Mouse (Mus musculus): ENCODE measurements around the gene Tln2.
"Not testable (repeated sequence)": the region's sequence is repeated elsewhere in the genome, so short reads cannot be mapped to it uniquely, and the experiment has no call there.

Tln2 gene

DNA sequence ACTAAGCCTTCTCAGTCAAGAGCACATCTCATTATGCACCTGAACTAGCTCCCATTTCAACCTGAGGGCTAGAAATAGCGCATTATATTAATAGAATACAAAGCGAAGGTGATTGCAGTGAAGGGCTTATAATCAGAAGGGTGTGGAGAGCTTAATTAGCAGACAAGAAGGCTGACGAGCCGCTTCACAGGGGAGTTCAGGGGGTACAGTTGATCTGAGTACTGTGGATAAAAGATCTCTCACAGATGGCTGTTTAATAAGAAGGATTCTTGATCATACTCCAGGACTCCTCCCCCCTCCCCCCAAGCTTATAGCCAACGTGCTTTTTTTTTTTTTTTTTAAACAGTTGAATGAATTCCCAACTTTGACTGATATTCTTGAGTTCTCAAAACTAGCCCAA is 198.0 kb downstream of the Tln2 start:
- DNase-seq (ENCODE audit: low spot score), result no peak

DNA sequence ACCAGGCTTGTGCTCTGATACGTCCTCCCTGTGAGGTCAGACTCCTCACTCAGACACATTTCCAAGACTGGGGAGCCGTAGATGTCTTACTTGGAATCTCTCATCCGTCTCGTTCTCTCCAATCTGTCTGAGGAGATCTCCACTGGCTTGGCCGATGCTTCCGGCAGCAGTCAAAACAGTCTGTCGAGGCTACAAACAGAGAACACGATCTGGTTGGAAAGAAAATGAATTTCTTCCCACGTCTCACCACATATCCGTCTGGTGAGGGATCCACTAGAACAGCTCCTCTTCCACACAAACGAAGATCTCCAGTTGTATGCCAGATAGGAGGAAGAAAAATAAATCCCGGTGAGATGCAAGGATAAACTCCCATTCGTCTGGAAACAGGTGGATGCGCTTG is 205.1 kb downstream of the Tln2 start:
- DNase-seq (ENCODE audit: low spot score), result no peak

DNA sequence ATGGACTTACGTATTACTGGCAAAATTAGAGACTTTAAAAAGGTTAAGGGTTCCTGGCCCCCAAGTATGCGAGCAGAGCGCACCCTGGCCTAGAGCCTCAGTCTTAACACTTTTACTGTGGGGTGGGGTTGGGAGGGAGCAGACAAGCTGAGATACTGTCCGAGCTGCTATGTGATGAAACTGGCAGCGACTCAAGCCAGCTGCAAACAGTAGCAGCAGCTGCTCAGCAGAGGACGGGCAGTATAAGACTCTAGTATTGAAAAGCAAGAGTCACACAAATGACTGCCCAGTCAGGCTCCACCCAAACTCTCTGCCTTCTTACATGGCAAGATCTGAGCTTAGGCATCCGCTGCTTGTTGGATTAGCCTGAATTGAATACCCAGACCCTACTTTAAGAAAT is 206.1 kb downstream of the Tln2 start:
- no peak for DNase-seq (ENCODE audit: low spot score)

DNA sequence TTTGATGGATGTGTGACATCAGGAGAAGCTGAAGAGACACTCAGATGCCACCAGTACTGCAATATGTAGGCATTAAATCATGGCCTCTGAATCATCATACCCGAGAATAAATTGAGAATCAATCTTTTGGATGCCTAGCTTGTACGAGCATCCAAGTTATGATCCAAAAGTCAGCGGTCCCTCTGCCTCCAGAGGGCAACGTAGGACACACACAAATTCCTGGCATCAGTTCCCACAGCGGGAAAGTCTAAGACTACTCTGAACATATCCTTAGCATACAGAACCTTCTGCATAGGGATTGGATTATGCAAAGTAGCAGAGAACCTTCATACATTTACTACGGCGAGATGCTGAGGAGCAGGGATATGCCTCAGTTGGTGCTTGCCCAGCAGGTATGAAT is 210.5 kb downstream of the Tln2 start:
- DNase-seq (ENCODE audit: low spot score), result no peak

DNA sequence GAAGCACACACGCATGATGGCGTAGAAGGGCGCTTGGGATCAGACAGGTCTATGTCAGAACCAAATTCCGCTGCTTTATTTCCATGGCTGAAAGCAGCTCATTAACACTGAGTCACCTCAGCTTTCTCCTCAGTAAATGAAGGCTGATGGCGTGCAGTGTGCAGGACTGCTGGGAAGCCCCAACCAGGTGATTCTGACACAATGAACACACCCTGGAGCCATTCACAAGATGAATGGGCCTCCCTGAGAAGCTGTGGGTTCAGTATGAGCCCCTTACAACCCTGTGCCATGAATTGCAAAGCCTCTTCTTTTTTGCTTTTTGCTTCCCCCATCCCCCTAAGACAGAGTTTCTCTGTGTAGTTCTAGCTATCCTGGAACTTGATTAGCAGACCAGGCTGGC is 212.3 kb downstream of the Tln2 start:
- DNase-seq (ENCODE audit: low spot score), result no peak

DNA sequence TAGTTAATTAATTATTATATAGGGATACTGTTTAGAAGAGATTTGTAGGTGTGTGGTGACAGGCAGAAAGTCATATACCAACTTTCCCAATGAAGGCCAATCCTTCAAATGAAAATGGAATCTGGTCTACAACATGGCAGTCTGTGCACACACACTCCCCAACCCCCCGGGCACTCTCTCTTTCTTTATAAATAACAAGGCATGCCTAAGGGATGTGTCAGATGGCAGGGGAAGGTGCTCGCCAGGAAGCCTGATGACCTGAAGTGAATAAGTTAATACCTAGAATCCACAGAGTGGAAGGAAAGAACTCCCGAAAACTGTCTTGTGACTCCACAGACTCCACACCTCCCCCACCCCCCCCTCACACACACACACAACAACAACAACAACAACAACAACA is 228.2 kb downstream of the Tln2 start:
- no peak for DNase-seq (ENCODE audit: low spot score)

DNA sequence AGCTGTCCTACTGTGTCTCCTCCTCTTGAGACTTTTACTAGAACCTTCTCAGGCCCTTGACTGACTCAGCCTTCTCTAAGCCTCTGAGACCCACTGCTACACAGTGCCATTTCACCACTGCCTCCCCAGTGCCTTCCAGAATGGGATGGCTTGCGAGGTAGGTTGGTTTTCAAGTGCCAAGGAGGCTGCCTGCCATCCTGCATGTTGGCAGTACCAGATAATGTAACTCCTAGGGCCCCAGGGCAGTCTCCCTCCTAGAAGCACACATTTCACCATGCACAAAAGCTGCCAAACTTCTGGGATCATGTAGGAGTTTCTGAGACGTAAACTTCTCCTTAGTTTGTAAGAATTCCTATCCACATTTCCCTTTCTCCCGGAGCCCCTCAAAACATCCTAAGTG is 231.1 kb downstream of the Tln2 start:
- DNase-seq (ENCODE audit: low spot score), result no peak

DNA sequence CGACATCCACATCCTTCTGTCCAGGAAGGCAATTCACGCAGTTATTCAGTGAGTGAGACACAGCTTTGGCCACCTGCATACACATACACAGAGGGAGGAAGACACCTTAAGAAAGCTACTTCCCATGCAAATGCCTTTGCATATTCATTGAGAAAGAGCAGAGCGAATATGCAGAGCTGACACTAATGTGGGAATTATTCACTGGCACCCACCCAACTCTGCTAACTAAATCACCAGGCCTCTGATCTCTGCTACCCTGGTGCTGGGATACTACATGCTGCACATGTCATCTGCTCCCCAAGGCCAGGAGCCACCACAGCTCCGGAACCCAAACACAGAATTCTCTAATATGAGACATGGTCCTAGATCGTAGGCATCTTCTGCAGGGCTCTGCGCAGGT is 237.6 kb downstream of the Tln2 start:
- no peak for DNase-seq (ENCODE audit: low spot score)

DNA sequence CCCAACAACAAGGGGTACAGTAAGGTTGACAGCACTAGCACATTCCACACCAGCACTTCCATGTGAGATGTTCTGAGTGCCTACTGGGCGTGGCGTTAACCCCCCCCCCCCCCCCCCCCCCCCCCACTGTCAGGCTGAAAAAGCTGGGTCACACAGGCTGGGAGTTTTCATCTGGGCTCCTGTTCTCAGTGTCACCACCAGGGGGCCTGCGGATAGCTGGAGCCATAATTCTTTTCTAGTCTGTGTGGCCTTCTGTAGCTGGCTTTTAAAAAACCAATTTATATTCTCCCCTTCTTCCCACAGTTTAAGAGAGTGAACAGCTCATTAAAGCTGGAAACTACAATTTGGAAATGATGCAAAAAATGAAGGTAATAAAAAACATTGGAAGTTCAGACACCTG is 244.1 kb downstream of the Tln2 start:
- DNase-seq (ENCODE audit: low spot score), result peak; percentile 80

DNA sequence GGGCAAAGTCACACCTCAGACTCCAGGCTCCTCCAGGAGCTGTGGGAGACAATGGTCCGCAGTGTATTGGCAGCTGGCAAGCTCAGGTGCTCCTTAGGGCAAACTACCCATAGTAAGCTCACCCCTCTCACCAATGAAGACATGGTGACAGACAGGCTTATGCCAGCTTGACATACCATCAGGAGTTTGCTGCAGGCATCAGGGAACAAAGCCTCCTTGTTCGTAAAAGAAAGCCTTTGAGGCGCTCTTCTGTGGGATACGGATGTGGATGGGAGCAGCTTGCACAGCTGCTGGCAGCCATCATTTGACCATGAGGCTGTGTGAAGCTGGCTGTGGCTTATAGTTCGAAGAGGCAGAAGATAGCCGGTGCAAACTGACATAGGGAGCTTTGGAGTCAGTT is 254.5 kb downstream of the Tln2 start:
- no peak for DNase-seq (ENCODE audit: low spot score)

DNA sequence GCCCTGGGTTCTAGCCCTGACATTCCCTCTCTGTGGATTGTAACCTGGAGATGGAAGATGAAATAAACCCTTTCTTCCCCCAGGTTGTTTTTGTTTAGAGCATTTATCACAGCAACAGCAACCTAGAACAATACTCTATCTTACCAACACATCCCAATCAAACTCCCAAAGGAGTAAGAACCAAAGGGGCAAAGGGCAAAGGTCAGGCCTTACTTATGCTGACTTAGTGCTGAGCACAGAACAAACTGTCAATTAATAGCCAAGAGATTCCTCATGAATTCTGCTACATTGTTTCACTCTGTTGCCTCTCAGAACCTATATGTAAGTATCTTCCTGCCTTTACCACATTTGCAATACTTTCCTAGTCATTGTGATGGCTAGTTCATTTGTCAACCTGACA is 255.5 kb downstream of the Tln2 start:
- DNase-seq (ENCODE audit: low spot score), result no peak

DNA sequence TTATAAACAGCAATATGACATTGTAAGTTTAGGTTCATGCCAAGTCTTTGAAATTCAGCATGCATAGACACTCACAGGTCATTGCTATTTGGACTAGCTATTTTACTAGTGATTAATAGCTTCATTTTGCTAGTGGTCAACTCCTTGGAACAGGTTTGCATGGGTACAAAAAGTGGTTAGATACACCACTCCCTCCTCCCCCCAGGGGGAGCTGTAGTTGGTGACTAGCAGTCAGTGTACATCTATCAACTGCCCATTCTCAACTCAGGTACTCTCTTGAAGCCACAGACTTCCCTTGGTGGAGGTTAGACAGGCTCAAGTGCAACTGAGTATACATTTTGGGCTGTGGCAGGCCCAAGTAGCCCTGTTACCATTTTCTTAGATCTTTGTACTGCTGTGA is 256.5 kb downstream of the Tln2 start:
- DNase-seq (ENCODE audit: low spot score), result no peak

DNA sequence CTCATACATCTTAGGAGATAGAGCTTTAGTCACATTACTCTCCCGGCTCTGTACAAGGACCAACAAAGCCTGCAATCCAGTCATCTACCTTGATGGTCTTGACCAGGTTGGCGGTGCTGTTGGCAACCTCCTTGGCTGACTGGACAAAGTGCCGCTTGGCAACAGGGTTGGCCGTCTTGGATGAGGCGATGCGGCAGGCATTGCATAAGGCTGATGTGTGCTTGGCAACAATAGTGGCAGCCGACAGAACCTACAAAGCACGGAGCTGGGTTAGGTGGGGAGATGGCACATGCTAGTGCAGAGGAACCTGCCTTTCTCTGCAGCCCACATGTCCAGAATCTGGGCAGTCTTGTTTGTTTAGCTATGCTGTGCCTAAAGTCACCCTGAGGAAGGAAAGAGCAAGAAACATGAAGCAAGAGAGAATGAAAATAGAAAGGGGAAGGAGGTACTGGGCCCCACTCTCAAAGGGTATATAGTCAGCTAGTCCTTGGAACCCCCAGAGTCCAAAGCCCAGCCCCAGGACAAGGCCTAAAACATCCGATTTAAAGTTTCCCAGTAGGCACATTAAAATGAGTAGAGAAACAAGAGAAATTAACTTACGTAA is 257.0 kb downstream of the Tln2 start:
- DNase-seq (ENCODE audit: low spot score), result no peak

DNA sequence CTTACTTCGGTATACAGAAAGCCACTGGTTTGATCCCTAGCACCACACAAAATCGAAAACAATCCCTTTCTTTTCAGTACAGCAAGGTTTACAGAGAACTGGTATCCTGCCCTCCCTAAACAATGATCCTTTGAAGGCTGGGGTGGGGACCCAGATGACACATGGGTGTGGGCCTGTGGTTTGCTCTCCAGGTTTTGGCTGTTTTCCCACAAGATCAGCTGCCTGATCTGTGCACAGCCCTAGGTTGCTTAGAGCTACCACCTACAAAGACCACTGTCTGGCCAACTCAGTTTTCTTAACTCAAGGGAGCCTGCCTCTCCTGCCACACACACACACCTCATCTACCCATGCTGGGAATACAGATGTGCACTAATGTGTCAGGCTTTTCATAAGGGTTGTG is 257.9 kb downstream of the Tln2 start:
- no peak for DNase-seq (ENCODE audit: low spot score)

DNA sequence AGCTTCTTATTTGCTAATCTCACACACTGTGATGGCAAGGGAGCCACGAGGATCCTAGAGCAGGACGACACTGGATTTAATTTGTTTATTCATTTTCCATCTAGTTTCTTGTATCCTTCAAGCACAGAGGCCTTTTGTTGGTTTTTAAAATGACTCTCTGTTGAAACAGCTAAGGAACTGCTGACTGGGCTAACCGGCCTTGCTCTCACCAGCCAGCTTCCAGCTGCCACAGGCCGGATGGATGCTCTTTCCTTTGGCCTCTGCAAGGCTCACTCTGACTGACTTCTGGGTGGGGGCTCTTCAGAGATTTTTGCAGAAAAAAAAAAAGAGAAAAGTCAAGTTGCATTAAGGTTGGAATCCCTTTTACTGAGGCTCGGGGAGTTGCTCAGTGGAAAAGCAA is 258.7 kb downstream of the Tln2 start:
- DNase-seq (ENCODE audit: low spot score), result no peak

DNA sequence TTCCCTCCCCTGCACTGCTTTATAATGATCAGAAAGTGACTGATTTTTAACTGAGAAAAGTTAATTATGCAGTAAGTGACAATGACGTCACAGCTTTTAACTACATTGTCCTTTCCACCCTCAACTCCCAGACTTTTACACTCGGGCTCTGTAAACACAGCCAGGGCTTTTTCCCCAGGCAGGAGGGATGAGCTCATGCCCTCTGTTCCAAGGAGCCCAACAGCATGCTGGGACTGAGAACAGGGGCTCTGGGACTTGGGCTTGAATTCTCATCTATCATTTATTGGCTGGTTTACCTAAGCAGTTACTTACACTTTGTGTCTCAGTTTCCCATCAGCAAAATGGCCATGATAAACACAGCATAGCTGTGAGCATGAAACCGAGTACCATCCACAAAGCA is 259.2 kb downstream of the Tln2 start:
- no peak for DNase-seq (ENCODE audit: low spot score)

DNA sequence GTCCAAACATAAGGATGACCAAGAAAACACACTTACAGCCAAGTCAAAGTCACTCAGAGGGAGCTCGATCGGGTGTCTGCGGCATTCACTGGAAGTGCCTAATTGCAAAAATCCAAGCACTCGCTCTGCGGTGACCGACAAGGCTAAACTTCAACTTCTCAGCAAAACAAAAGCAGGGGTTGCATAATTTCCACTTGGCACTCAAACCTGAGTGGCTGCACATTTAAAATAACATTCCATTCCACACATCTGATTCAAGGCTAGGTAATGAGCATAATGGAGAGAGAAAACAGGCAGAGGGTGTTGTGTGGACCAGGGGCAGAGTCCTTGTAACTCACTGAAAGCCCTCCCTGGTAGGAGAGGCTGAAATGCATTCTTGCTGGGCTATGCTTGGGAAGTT is 260.3 kb downstream of the Tln2 start:
- DNase-seq (ENCODE audit: low spot score), result no peak

DNA sequence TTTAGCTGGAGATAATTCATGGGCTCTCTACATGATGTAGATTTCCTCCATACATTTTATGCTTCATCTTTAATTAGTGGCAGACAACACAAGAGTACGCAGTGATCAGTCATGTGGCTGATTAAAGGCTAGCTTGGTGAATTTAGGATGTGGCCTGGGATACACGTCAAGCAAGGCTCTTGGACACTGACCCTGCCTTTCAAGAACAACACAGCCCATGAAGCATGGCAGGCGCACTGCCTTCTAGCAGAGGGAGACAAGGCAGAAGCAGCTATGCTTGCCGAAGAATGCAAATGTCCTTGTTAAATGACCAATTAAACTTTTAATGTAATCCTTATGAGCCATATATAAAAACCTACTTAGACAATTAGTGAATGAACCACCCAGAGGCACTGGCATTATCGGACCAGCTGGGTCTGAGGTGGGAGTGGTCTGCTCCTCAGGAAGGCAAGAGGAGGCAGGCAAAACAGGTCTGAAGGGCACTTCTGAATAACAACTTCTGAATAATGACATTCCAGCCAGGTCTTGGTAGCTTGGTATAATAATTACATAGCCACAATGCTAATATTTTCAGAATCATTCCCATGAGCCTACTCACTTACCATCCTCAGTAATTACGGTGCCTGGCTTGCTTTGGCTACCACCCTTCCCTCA is 262.1 kb downstream of the Tln2 start:
- DNase-seq (ENCODE audit: low spot score), result no peak

DNA sequence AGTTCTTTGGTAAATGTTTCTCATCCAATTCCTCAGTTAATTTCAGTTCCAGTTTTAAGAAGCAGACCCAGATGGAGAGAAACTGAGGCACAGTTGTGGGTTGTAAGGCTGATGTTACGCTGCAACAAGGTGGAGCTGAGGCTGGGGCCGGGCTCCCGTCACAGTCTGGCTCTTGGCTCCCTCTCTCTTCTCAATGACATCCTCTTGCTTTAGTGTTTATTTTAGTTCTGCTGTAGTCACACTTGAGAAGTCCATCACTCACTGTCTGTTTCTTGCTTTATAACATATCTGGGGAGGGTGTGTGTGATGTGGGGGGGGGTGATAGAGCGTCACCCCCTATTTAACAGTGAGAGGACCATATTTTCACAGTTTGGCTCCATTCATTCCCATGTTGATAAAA is 272.0 kb downstream of the Tln2 start:
- DNase-seq (ENCODE audit: low spot score), result no peak

DNA sequence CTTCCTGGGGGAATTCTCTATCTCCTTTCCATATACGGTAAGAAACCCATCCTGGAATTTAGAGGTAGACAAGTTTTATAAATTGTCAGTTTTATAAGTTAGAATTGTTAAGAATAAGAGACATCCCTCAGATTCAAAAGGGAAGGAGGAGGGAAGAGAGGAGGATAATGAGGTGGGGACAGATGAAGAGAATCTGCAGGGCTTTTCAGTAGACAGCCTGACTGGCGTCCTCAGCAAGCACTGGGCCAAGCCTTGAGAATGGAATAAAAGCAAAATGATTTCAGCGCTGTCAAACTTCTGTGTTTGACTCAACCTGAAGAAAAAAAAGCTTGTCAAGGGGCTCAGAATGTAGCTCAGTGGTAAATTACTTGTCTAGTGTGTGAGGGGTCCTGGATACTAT is 272.7 kb downstream of the Tln2 start:
- DNase-seq (ENCODE audit: low spot score), result no peak

DNA sequence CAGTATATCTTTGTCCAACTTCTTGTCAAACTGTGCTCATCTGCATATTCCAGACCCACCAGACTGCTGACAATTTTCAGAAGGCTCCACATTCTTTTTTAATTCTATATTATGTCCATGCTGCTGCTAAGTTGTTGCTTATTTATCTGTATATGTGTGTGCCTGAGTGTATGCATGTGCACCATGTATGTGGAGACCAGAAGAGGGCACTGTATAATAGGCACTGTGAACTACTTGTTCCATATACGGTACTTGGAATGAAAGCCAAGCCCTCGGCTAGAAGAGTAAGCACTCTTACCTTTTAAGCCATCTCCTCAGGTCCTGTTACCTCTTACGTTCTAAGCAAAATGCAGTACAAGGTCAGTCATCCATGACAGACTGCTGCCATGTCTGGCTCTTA is 274.0 kb downstream of the Tln2 start:
- DNase-seq (ENCODE audit: low spot score), result no peak

DNA sequence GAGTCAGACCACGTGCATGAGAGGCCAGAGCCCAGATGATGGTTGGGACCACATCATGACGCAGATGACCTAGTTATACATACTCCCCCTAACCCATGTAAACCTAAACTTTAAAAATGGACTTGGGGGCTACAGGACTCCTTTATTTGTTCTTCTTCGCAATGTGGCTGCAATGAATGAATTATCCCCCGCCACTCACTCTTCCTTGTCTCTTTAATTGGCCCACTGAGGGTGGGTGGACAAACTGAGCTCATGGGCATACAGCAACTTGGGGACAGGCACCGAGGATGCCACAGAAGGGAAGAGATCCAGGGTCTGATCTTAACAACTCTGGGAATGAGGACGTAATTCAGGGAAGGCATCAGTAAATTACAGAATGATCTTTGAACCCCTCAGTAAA is 277.7 kb downstream of the Tln2 start:
- DNase-seq (ENCODE audit: low spot score), result no peak

DNA sequence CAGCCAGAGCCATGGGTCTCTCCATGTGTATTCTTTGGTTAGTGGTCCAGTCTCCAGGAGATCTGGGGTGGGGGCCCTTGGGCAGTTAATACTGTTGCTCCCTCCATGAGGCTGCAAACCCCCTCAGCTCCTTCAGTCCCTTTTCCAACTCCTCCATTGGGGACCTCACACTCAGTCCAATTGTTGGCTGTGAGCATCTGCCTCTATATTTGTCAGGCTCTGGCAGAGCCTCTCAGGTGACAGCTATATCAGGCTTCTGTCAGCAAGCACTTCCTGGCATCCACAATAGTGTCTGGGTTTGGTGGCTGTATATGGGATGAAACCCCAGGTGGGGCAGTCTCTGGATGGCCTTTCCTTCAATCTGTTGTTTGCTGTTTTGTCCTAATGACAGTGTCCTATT is 279.2 kb downstream of the Tln2 start:
- not testable (repeated sequence) for DNase-seq (ENCODE audit: low spot score)

DNA sequence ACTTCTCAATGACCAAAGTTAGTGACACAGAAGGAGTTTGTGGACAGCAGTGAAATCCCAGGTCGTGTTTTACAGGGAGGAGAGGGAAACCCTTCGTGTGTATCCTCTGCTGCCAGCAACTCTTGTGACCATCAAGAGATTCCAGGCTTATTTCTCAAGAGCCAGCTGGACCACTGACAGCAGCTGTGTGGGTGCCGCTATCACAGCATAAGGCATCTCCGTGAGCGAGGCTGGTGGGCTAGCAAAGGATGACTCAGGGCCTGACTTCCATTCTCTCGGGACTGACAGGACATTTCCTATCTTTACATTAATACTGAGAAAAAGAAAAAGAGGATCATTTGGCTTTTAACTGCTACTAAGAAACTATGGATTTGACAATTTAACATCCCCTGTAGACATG is 283.1 kb downstream of the Tln2 start:
- DNase-seq (ENCODE audit: low spot score), result no peak

DNA sequence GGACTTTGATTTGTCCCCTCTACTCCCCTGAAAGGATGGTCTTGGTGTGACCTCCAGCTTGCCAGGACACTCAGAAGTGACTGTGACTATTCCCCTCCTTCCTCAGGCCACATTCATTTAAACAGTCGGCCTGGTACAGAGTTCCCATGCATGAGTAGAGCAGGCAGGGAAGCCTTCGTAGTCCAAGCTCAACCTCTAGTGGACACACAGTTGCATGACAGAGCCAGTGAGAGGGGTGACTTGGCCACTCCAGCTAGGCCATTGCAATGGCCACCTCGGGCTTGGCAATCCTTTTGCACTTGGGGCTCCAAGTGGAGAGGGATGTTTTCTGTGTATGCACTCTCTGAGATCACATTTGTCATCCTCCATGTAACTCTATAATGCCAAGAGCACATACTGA is 285.2 kb downstream of the Tln2 start:
- DNase-seq (ENCODE audit: low spot score), result no peak

Measured in testis, postnatal 10 days (tissue).